Mouse (Mus musculus) 416B (cell line): Measurements from ENCODE around the gene Gm20683.

Source experiments
- DNase-seq: peaks from one replicate; pipeline ENCODE4 v3.0.0; 2011; ENCODE audit warnings: low read depth

Gm20683 gene

GRCm38 (mm10) chr17:25842509-25842908, 946 bp upstream of the Gm20683 start:
- DNase-seq: no peak

- no peak for DNase-seq
Observed at GRCm38 (mm10) chr17:25840519-25840918, 1.0 kb downstream of the Gm20683 start.

GRCm38 (mm10) chr17:25839455-25840235, 1.9 kb downstream of the Gm20683 start:
- DNase-seq: no peak

- DNase-seq: no peak
Observed at GRCm38 (mm10) chr17:25838904-25839303, 2.7 kb downstream of the Gm20683 start.

- DNase-seq: no peak
Observed at GRCm38 (mm10) chr17:25837533-25837932, 4.0 kb downstream of the Gm20683 start.

- DNase-seq: no peak
Observed at GRCm38 (mm10) chr17:25837076-25837410, 4.5 kb downstream of the Gm20683 start, which contains the start of gene Rhbdl1. TSS of gene Rhbdl1 (minus strand) at chr17:25837295.

GRCm38 (mm10) chr17:25836397-25837075, 5.0 kb downstream of the Gm20683 start:
- DNase-seq: no peak

- DNase-seq: no peak
Observed at GRCm38 (mm10) chr17:25835816-25836215, 5.7 kb downstream of the Gm20683 start.

GRCm38 (mm10) chr17:25835301-25835700, 6.3 kb downstream of the Gm20683 start:
- DNase-seq: no peak

- no peak for DNase-seq
Observed at GRCm38 (mm10) chr17:25834595-25835222, 6.9 kb downstream of the Gm20683 start.

- DNase-seq: no peak
Observed at GRCm38 (mm10) chr17:25833961-25834594, 7.5 kb downstream of the Gm20683 start.

- peak; percentile 99 for DNase-seq
Observed at GRCm38 (mm10) chr17:25833291-25833663, 8.3 kb downstream of the Gm20683 start, which contains the start of gene Stub1. TSS of gene Stub1 (minus strand) at chr17:25833404.

- DNase-seq: peak; percentile 100
Observed at GRCm38 (mm10) chr17:25832436-25833290, 8.9 kb downstream of the Gm20683 start.

GRCm38 (mm10) chr17:25831451-25832281, 9.9 kb downstream of the Gm20683 start:
- peak; percentile 80 for DNase-seq

GRCm38 (mm10) chr17:25830806-25831431, 10.6 kb downstream of the Gm20683 start:
- DNase-seq: no peak

GRCm38 (mm10) chr17:25830200-25830753, 11.3 kb downstream of the Gm20683 start:
- DNase-seq: no peak

- no peak for DNase-seq
Observed at GRCm38 (mm10) chr17:25829558-25830017, 12.0 kb downstream of the Gm20683 start.

- no peak for DNase-seq
Observed at GRCm38 (mm10) chr17:25828712-25829557, 12.6 kb downstream of the Gm20683 start, which contains the start of gene Jmjd8. TSS of gene Jmjd8 (plus strand) at chr17:25828867.

GRCm38 (mm10) chr17:25828223-25828594, 13.4 kb downstream of the Gm20683 start:
- DNase-seq: no peak
